Mouse (Mus musculus) neural tube, embryonic 11.5 days (tissue): ENCODE results near the gene Fam192a. TPM values are rescaled to one million over a fixed set of nuclear protein-coding genes. Genes with fewer than 3 reads are reported as not detected.

Experiments
- polyA plus RNA-seq: library from polyadenylated mRNA; unstranded; fragments of >200 nt; fragmentation: Nextera tagmentation; extraction: Ambion mirVana; gene quantifications from 2 replicates; pipeline ENCODE4 v1.2.1, GENCODE M21; 2014

Fam192a gene
- polyA plus RNA-seq, 1 experiment from 2014 or later, result 101 TPM

Other genes with a start within 250 kb of the Fam192a start
- 58.4 and 59.3 TPM in 2 replicates for gene Herpud1, start 215.6 kb downstream of the Fam192a start, polyA plus RNA-seq
- gene Nlrc5, start 167.6 kb downstream of the Fam192a start, polyA plus RNA-seq, result 0.05 TPM in 1 of 2 replicates, not detected in the other
- gene Cpne2, start 69.0 kb downstream of the Fam192a start, polyA plus RNA-seq, result 9.5 and 11.2 TPM in 2 replicates
- 46.3 and 49.8 TPM in 2 replicates for gene Rspry1, start 60 bp downstream of the Fam192a start, polyA plus RNA-seq
- 89.6 and 95.5 TPM in 2 replicates for gene Arl2bp, start 64.6 kb upstream of the Fam192a start, polyA plus RNA-seq
- gene Pllp, start 94.3 kb upstream of the Fam192a start, polyA plus RNA-seq, result 0.42 and 0.56 TPM in 2 replicates
- gene Ccl22, start 143.6 kb upstream of the Fam192a start, polyA plus RNA-seq, result not detected in 2 replicates
- gene Cx3cl1, start 170.0 kb upstream of the Fam192a start, polyA plus RNA-seq, result 6.1 and 7.9 TPM in 2 replicates
- gene Ccl17, start 208.5 kb upstream of the Fam192a start, polyA plus RNA-seq, result not detected in 2 replicates
- gene Coq9, start 236.3 kb upstream of the Fam192a start, polyA plus RNA-seq, result 54.0 and 59.3 TPM in 2 replicates
- gene Ciapin1, start 236.4 kb upstream of the Fam192a start, polyA plus RNA-seq, result 160 and 168 TPM in 2 replicates